Mouse (Mus musculus): ENCODE results near the gene Vhl. TPM values are rescaled to one million over a fixed set of nuclear protein-coding genes. Genes with fewer than 3 reads are reported as not detected.

Vhl gene
- polyA plus RNA-seq, 1 experiment from 2014 or later: 85.2 TPM

GRCm38 (mm10) chr6:113654102-113654501, 30.3 kb downstream of the Vhl start:
- WGBS: 82% methylated on average over 8 of the region's 8 CpGs
- Histone ChIP-seq H3K27ac (replicated peaks; ENCODE audit: low read depth, low read length) (no peak overlapping the region), H3K36me3 (ENCODE audit: control insufficient read depth, insufficient read depth, low read length) (no peaks in the 10 kb centered on the region), H3K4me3 (replicated peaks; ENCODE audit: low read depth, low read length) (no peak overlapping the region), H3K4me1 (ENCODE audit: control insufficient read depth, insufficient read depth, low read length) (no peaks in the 10 kb centered on the region), H3K27me3 (ENCODE audit: control insufficient read depth, insufficient read depth, low read length) (no peaks in the 10 kb centered on the region), H3K4me2 (ENCODE audit: low read length) (no peak overlapping the region), H3K9me3 (ENCODE audit: control insufficient read depth, low read length) (no peaks in the 10 kb centered on the region), H3K9ac (replicated peaks; ENCODE audit: low read length) (no peak overlapping the region)
- DNase-seq (no peak), ATAC-seq (ENCODE audit: low FRiP score, low TSS enrichment) (no peak)

DNA sequence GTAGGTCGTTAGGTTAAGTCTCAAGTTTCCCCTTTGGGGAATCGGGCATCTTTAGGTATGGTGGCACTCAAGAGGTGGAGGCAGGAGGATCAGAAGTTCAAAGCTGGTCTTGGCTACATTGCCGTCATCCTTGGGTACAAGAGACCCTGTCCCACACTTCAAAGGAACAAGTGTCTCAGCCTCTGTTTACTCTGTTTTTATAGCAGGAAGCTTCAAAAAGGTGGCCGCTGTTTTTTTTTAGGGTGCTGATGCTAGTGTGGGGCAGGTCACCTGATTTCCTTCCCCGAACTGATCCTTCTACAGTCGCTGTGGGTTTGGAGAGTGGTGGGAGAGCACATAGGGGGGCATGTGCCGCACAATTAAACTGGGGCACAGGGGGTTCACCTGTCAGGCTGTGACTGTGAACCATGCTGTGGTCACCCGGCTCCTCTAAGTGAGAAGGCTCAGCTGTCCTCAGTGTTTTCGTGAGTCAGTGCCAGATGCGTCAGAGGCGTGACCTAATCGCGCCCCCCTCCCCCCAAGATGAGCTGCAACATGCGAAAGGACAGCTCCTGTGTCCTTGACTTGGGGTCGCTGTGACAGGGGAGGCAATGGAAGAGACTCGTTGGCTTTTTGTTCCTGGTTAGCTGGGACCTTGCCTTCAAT, 31.1 kb downstream of the Vhl start:
- H3K27ac ChIP-seq (replicated peaks; ENCODE audit: low read depth, low read length): no peak overlapping the region
- 88% methylated on average over 16 of the region's 16 CpGs for WGBS
- DNase-seq (no peak), ATAC-seq (ENCODE audit: low FRiP score, low TSS enrichment) (no peak)
- H3K4me3 ChIP-seq (replicated peaks; ENCODE audit: low read depth, low read length): no peak overlapping the region
- H3K36me3 ChIP-seq (ENCODE audit: control insufficient read depth, insufficient read depth, low read length): no peaks in the 10 kb centered on the region
- H3K9me3 ChIP-seq (ENCODE audit: control insufficient read depth, low read length): no peaks in the 10 kb centered on the region
- H3K9ac ChIP-seq (replicated peaks; ENCODE audit: low read length): no peak overlapping the region
- no peak overlapping the region for H3K4me2 ChIP-seq (ENCODE audit: low read length)
- no peaks in the 10 kb centered on the region for H3K4me1 ChIP-seq (ENCODE audit: control insufficient read depth, insufficient read depth, low read length)
- no peaks in the 10 kb centered on the region for H3K27me3 ChIP-seq (ENCODE audit: control insufficient read depth, insufficient read depth, low read length)

- H3K27me3 ChIP-seq (ENCODE audit: control insufficient read depth, insufficient read depth, low read length): no peaks in the 10 kb centered on the region
- ATAC-seq (ENCODE audit: low FRiP score, low TSS enrichment): no peak
- H3K9ac ChIP-seq (replicated peaks; ENCODE audit: low read length): no peak overlapping the region
- no peak overlapping the region for H3K27ac ChIP-seq (replicated peaks; ENCODE audit: low read depth, low read length)
- H3K9me3 ChIP-seq (ENCODE audit: control insufficient read depth, low read length): no peaks in the 10 kb centered on the region
- WGBS: 91% methylated on average over 3 of the region's 3 CpGs
- H3K4me3 ChIP-seq (replicated peaks; ENCODE audit: low read depth, low read length): no peak overlapping the region
- H3K36me3 ChIP-seq (ENCODE audit: control insufficient read depth, insufficient read depth, low read length): no peaks in the 10 kb centered on the region
- no peak for DNase-seq
- H3K4me1 ChIP-seq (ENCODE audit: control insufficient read depth, insufficient read depth, low read length): no peaks in the 10 kb centered on the region
- no peak overlapping the region for H3K4me2 ChIP-seq (ENCODE audit: low read length)
Observed at GRCm38 (mm10) chr6:113655475-113655874, 31.7 kb downstream of the Vhl start.

- H3K27ac ChIP-seq (replicated peaks; ENCODE audit: low read depth, low read length): no peak overlapping the region
- H3K9ac ChIP-seq (replicated peaks; ENCODE audit: low read length): no peak overlapping the region
- no peaks in the 10 kb centered on the region for H3K27me3 ChIP-seq (ENCODE audit: control insufficient read depth, insufficient read depth, low read length)
- no peak overlapping the region for H3K4me3 ChIP-seq (replicated peaks; ENCODE audit: low read depth, low read length)
- 79% methylated on average over 6 of the region's 6 CpGs for WGBS
- no peak for DNase-seq
- no peaks in the 10 kb centered on the region for H3K36me3 ChIP-seq (ENCODE audit: control insufficient read depth, insufficient read depth, low read length)
- H3K4me2 ChIP-seq (ENCODE audit: low read length): no peak overlapping the region
- no peaks in the 10 kb centered on the region for H3K4me1 ChIP-seq (ENCODE audit: control insufficient read depth, insufficient read depth, low read length)
- no peaks in the 10 kb centered on the region for H3K9me3 ChIP-seq (ENCODE audit: control insufficient read depth, low read length)
- no peak for ATAC-seq (ENCODE audit: low FRiP score, low TSS enrichment)
Observed at GRCm38 (mm10) chr6:113656847-113657246, 33.1 kb downstream of the Vhl start.

DNA sequence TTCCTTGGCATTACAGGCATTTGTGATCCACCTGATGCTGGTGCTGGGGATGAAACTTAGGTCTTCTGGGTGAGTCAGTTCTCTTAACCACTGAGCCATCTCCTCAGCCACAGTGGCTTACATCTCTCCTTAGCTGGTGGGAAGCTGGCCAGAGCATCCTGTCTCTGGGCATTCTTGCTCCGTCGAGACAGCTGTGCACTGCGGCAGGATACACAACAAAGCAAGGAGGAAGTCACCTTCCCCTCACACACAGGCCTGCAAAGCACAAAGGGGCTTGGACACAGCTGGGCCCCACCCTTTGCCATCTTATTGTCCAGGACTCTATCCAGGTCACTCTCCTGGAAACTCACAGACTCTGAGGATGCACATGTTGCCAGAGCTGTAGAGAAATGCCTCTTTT, 34.5 kb downstream of the Vhl start:
- Histone ChIP-seq H3K36me3 (ENCODE audit: control insufficient read depth, insufficient read depth, low read length) (no peaks in the 10 kb centered on the region), H3K4me3 (replicated peaks; ENCODE audit: low read depth, low read length) (no peak overlapping the region), H3K4me2 (ENCODE audit: low read length) (no peak overlapping the region), H3K4me1 (ENCODE audit: control insufficient read depth, insufficient read depth, low read length) (no peaks in the 10 kb centered on the region), H3K9me3 (ENCODE audit: control insufficient read depth, low read length) (no peaks in the 10 kb centered on the region), H3K9ac (replicated peaks; ENCODE audit: low read length) (no peak overlapping the region), H3K27me3 (ENCODE audit: control insufficient read depth, insufficient read depth, low read length) (no peaks in the 10 kb centered on the region), H3K27ac (replicated peaks; ENCODE audit: low read depth, low read length) (no peak overlapping the region)
- 61% methylated on average over 3 of the region's 3 CpGs for WGBS
- DNase-seq: no peak
- no peak for ATAC-seq (ENCODE audit: low FRiP score, low TSS enrichment)

- WGBS: 71% methylated on average over 8 of the region's 8 CpGs
- DNase-seq: no peak
- no peak overlapping the region for H3K9ac ChIP-seq (replicated peaks; ENCODE audit: low read length)
- no peak overlapping the region for H3K4me3 ChIP-seq (replicated peaks; ENCODE audit: low read depth, low read length)
- H3K27me3 ChIP-seq (ENCODE audit: control insufficient read depth, insufficient read depth, low read length): no peaks in the 10 kb centered on the region
- H3K4me1 ChIP-seq (ENCODE audit: control insufficient read depth, insufficient read depth, low read length): no peaks in the 10 kb centered on the region
- ATAC-seq (ENCODE audit: low FRiP score, low TSS enrichment): no peak
- no peak overlapping the region for H3K27ac ChIP-seq (replicated peaks; ENCODE audit: low read depth, low read length)
- H3K36me3 ChIP-seq (ENCODE audit: control insufficient read depth, insufficient read depth, low read length): no peaks in the 10 kb centered on the region
- no peaks in the 10 kb centered on the region for H3K9me3 ChIP-seq (ENCODE audit: control insufficient read depth, low read length)
- no peak overlapping the region for H3K4me2 ChIP-seq (ENCODE audit: low read length)
Observed at GRCm38 (mm10) chr6:113659648-113660491, 36.1 kb downstream of the Vhl start.

GRCm38 (mm10) chr6:113660492-113661352, 37.0 kb downstream of the Vhl start:
- Histone ChIP-seq H3K4me1 (ENCODE audit: control insufficient read depth, insufficient read depth, low read length) (no peaks in the 10 kb centered on the region), H3K9me3 (ENCODE audit: control insufficient read depth, low read length) (no peaks in the 10 kb centered on the region), H3K36me3 (ENCODE audit: control insufficient read depth, insufficient read depth, low read length) (no peaks in the 10 kb centered on the region), H3K4me3 (replicated peaks; ENCODE audit: low read depth, low read length) (no peak overlapping the region), H3K4me2 (ENCODE audit: low read length) (no peak overlapping the region), H3K27ac (replicated peaks; ENCODE audit: low read depth, low read length) (no peak overlapping the region), H3K27me3 (ENCODE audit: control insufficient read depth, insufficient read depth, low read length) (no peaks in the 10 kb centered on the region), H3K9ac (replicated peaks; ENCODE audit: low read length) (no peak overlapping the region)
- DNase-seq (no peak), ATAC-seq (ENCODE audit: low FRiP score, low TSS enrichment) (no peak)
- 73% methylated on average over 14 of the region's 14 CpGs for WGBS

DNA sequence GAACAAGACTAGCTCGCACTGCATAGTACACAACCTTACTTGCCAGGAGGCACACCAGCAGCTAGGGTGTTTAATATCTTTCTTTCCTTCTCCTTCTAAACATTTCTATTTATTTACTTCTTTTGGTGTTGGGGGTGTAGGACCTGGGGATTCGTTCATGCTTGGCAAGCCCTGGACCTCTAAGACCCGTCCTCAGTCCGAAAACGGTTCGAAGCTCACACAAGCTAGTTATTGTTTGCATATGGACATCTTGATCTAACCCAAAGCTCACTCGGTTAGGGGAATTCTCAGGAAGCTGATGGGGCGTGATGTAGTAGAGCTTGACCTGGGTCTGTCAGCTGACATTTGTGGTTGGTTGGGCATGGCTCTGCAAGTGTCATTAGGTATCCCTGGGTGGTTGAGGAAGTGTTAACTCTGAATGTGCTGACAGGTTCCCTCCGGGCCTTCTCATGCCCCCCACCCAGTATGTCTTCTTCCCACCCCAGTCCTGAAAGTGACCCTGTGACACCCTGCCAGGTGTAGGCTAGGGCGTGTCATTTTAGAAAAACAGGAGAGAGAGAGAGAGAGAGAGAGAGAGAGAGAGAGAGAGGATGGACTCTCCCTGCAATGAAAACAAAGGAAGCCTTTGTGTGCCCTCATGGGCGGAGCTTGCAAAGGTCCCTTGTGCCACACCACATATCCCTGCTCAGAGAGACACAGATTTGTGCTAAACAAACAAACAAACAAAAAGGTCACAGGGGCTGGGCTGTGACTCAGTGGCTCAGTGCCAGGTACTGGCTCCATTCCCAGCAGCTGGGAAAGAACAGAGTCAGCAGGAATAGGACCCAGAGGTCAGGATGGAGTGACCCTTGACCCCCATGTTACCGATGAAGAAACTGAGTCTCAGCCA, 37.8 kb downstream of the Vhl start:
- H3K27ac ChIP-seq (replicated peaks; ENCODE audit: low read depth, low read length): no peak overlapping the region

More for the DNA sequence above, 37.8 kb downstream of the Vhl start:
- 72% methylated on average over 12 of the region's 12 CpGs for WGBS
- no peaks in the 10 kb centered on the region for H3K36me3 ChIP-seq (ENCODE audit: control insufficient read depth, insufficient read depth, low read length)
- no peak overlapping the region for H3K4me3 ChIP-seq (replicated peaks; ENCODE audit: low read depth, low read length)
- DNase-seq: no peak
- H3K4me2 ChIP-seq (ENCODE audit: low read length): no peak overlapping the region
- H3K9ac ChIP-seq (replicated peaks; ENCODE audit: low read length): no peak overlapping the region
- no peaks in the 10 kb centered on the region for H3K27me3 ChIP-seq (ENCODE audit: control insufficient read depth, insufficient read depth, low read length)
- no peak for ATAC-seq (ENCODE audit: low FRiP score, low TSS enrichment)
- no peaks in the 10 kb centered on the region for H3K9me3 ChIP-seq (ENCODE audit: control insufficient read depth, low read length)
- no peaks in the 10 kb centered on the region for H3K4me1 ChIP-seq (ENCODE audit: control insufficient read depth, insufficient read depth, low read length)
